Comparison of ENCODE assay signal across 24 mouse cellular contexts in genomic region chr9:112164677-112165076, GRCm38 (mm10).
"Had no signal": no experiment of that assay in that cellular context is flagged by ENCODE, and none has a peak within 500 bp of the region (broad histone marks: within the 10 kb centered on the region; RNA-seq: fewer than 3 reads in every experiment).

No protein-coding gene starts in this region.

- H3K36me3 ChIP-seq: lung, embryonic 15.5 days; midbrain, embryonic 10.5 days; midbrain, embryonic 12.5 days; neural tube, embryonic 13.5 days; stomach, embryonic 15.5 days had no signal

- DNase-seq: liver, postnatal 0 days; lung, adult 2 months; lung, postnatal 14 days; lung, postnatal 36 days; midbrain, embryonic 14.5 days; retina, postnatal 1 day; right cerebral cortex, adult 18-20 months; right cerebral cortex, postnatal 25 days; right cerebral cortex, postnatal 4 days; spleen, adult 18-20 months; thymus, adult 18-20 months; thymus, postnatal 14 days; thymus, postnatal 36 days had no signal

- H3K9ac ChIP-seq: liver, postnatal 0 days; lung, embryonic 15.5 days; midbrain, embryonic 12.5 days; neural tube, embryonic 13.5 days; neural tube, embryonic 15.5 days; stomach, embryonic 15.5 days had no signal

- H3K4me1 ChIP-seq: lung, embryonic 15.5 days; midbrain, embryonic 10.5 days; midbrain, embryonic 12.5 days; neural tube, embryonic 13.5 days; neural tube, embryonic 15.5 days; stomach, embryonic 15.5 days had no signal

- H3K4me2 ChIP-seq: lung, embryonic 15.5 days; midbrain, embryonic 12.5 days; neural tube, embryonic 13.5 days; neural tube, embryonic 15.5 days; stomach, embryonic 15.5 days had no signal

- ATAC-seq: liver, postnatal 0 days; lung, postnatal 0 days; midbrain, embryonic 16.5 days had no signal

- H3K9me3 ChIP-seq: lung, embryonic 15.5 days; midbrain, embryonic 10.5 days; midbrain, embryonic 12.5 days; neural tube, embryonic 13.5 days; neural tube, embryonic 15.5 days; stomach, embryonic 15.5 days had no signal

- H3K27ac ChIP-seq: lung, embryonic 15.5 days; macrophage; midbrain, embryonic 10.5 days; midbrain, embryonic 12.5 days; neural tube, embryonic 13.5 days; neural tube, embryonic 15.5 days; stomach, embryonic 15.5 days; stomach, postnatal 0 days had no signal

- H3K4me3 ChIP-seq: lung, embryonic 15.5 days; midbrain, embryonic 10.5 days; midbrain, embryonic 12.5 days; myocyte; neural tube, embryonic 13.5 days; neural tube, embryonic 15.5 days; stomach, embryonic 15.5 days had no signal

- H3K27me3 ChIP-seq: lung, embryonic 15.5 days; midbrain, embryonic 12.5 days; neural tube, embryonic 13.5 days; neural tube, embryonic 15.5 days; stomach, embryonic 15.5 days had no signal
